Mouse (Mus musculus) G1E (cell line): ENCODE data around the gene Tnfrsf18. TPM values are rescaled to one million over a fixed set of nuclear protein-coding genes. Genes with fewer than 3 reads are reported as not detected.

Experiments
- ATAC-seq: 2 replicates; pipeline ENCODE4 v1.8.0; 2016; ENCODE audit warnings: mild to moderate bottlenecking; ENCODE audit not compliant: insufficient number of reproducible peaks, poor library complexity, low FRiP score, severe bottlenecking; ENCODE audit errors: extremely low read depth
- DNase-seq: peaks from one replicate; pipeline ENCODE4 v3.0.0; 2012; ENCODE audit warnings: low spot score
- H3K27me3 ChIP-seq: 2 replicates; pipeline ENCODE4 v1.6.1; 2012; ENCODE audit warnings: mild to moderate bottlenecking, low read length, inconsistent platforms; ENCODE audit not compliant: insufficient read depth
- H3K36me3 ChIP-seq: replicated peaks from 2 replicates; pipeline ENCODE3; 2012; ENCODE audit warnings: mild to moderate bottlenecking, inconsistent platforms
- H3K4me1 ChIP-seq: 2 replicates; pipeline ENCODE4 v1.6.1; 2012; ENCODE audit warnings: low read depth, low read length, inconsistent platforms, mixed read lengths; ENCODE audit not compliant: insufficient read depth
- H3K4me3 ChIP-seq: 2 replicates; pipeline ENCODE4 v1.5.1; 2012; ENCODE audit warnings: low read depth, mild to moderate bottlenecking, inconsistent platforms, low read length, moderate library complexity, mixed read lengths
- H3K9me3 ChIP-seq: replicated peaks from 2 replicates; pipeline ENCODE4 v1.6.1; 2012; ENCODE audit warnings: inconsistent platforms
- CTCF ChIP-seq: IDR thresholded peaks from 2 replicates; pipeline ENCODE4 v1.5.1; 2012; ENCODE audit warnings: low read depth, low read length, inconsistent platforms, mixed read lengths
- GATA1 ChIP-seq: IDR thresholded peaks from 2 replicates; pipeline ENCODE4 v1.6.1; 2012; ENCODE audit warnings: borderline replicate concordance, low read length, inconsistent platforms, mixed read lengths
- GATA2 ChIP-seq: IDR thresholded peaks from 2 replicates; pipeline ENCODE4 v1.6.1; 2012; ENCODE audit warnings: low read depth, low read length, inconsistent platforms, borderline replicate concordance
- POLR2AphosphoS5 ChIP-seq: IDR thresholded peaks from 2 replicates; pipeline ENCODE4 v1.6.1; 2012; ENCODE audit warnings: low read depth, low read length, inconsistent platforms; ENCODE audit not compliant: insufficient replicate concordance
- TAL1 ChIP-seq: conservative IDR thresholded peaks from 2 replicates; pipeline ENCODE4 v1.6.1; 2012; ENCODE audit warnings: low read depth, low read length, inconsistent platforms, mixed read lengths
- polyA plus RNA-seq: library from polyadenylated mRNA; stranded (reverse); fragments of >175 nt; gene quantifications from 2 replicates; pipeline ENCODE4 v1.2.3, GENCODE M21; 2012
- total RNA-seq, 2 experiments: library from RNA; stranded (forward) in 1 of 2; stranded (reverse) in 1 of 2; fragments of 200-1000 nt in 1 of 2; fragments of >200 nt in 1 of 2; fragmentation: Nextera tagmentation in 1 of 2; gene quantifications; 2 replicates each; pipeline ENCODE4 v1.2.3; 2014 to 2017

Gene Tnfrsf18
- total and polyA plus RNA-seq, 3 experiments, result 0.22 TPM; not detected in 2

DNA sequence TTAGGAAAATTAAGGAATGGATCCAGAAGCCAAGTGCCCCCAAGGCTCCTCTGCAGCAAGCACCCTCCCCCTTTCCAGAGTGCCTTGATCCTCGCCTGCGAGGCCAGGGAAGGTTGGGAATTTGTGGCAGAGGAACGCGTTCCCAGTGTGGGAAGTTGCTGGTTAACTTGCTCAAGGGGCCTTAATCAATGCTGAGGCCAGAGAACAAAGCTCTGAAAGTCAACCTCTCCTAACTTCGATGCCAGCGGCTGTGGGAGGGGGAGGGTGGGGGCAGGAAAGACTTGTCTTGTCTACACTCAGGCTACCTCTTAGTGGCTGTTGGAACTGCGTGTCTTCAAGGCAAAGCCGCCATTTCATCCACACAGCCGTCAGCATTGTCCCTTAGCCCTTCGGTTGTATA, 31.7 kb downstream of the Tnfrsf18 start:
- Histone ChIP-seq H3K36me3 (no peaks in the 10 kb centered on the region), H3K9me3 (no peaks in the 10 kb centered on the region), H3K4me3 (no peak overlapping the region), H3K4me1 (0 out of 2 replicates have a peak, but pooled peaks cover 4% of the 10 kb centered on the region), H3K27me3 (peaks cover 23% of the 10 kb centered on the region)
- DNase-seq (no peak), ATAC-seq (no peak)
- TF ChIP-seq CTCF (no peak), GATA2 (no peak), TAL1 (no peak), GATA1 (no peak), POLR2AphosphoS5 (no peak)

DNA sequence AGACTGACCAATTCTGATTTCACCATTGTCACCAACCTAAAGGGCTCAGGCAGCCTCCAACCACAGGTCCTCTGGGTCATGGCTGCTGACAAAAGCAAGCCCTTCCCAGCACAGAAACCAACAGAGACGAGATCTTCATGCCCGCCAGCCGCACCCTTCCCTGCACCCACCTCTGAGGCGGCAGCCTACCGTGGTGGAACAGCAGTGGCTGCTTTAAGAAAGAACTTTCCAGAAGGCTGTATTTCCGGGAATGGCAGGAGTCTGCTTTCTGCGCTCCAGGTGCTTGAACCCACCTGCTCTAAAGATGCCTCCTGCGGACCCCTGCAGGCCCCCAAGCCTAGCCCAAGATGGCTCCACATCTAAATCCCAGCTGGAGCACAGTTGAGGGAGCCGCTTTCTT, 32.9 kb downstream of the Tnfrsf18 start:
- H3K9me3 ChIP-seq, result no peaks in the 10 kb centered on the region
- no peak for DNase-seq
- peaks cover 23% of the 10 kb centered on the region for H3K27me3 ChIP-seq
- no peaks in the 10 kb centered on the region for H3K36me3 ChIP-seq
- TF ChIP-seq TAL1 (no peak), CTCF (no peak)
- H3K4me3 ChIP-seq, result no peak overlapping the region
- no peak for ATAC-seq
- H3K4me1 ChIP-seq, result 0 out of 2 replicates have a peak, but pooled peaks cover 4% of the 10 kb centered on the region

DNA sequence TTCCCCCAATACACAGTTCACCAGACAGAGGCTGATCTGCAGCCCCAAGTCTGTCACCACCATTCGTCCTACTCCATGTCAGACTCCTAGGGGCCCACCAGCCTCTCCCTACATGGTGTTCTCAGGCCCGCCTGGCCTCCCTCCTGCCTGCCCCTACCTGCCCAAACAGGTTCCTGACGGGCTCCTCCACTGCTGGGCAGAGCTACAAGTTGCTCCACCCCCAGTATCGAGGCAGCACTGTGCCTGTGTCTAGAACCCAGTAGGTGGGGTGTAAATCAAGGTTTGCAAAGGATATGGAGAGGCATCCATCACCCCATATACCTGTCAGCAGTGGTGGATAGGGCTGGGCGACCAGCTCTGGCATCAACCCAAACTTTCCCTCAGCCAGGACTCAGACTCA, 33.3 kb downstream of the Tnfrsf18 start, which contains the start of gene Ttll10:
Gene Ttll10, minus strand, starts transcription at position 154 of the 400 bp plus-strand sequence.
- Histone ChIP-seq H3K27me3 (peaks cover 25% of the 10 kb centered on the region), H3K4me3 (no peak within 1 kb of the TSS), H3K4me1 (0 out of 2 replicates have a peak, but pooled peaks cover 4% of the 10 kb centered on the region), H3K9me3 (no peaks in the 10 kb centered on the region), H3K36me3 (no peaks in the 10 kb centered on the region)
- DNase-seq (no peak), ATAC-seq (no peak)
- TF ChIP-seq GATA1 (no peak), TAL1 (no peak), CTCF (no peak), POLR2AphosphoS5 (no peak)

DNA sequence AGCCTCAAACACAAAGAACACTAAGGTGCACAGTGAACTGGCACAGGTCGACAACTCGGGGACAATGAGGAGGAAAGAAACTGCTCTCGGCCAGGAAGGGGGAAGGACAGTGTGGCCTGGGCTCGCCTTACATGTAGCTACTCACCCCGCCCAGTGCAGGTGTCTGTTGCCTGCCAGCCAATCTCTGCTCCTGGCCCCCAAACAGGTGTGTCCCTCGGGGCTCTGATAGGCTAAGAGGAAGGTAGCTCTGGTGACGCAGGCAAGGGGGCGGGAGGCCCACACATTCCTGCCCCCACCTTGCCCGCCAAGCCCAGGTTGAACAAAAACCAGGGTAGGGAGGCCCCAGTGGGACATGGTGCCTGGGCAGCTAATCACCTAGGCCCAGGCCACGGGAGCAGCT, 33.7 kb downstream of the Tnfrsf18 start:
- 0 out of 2 replicates have a peak, but pooled peaks cover 4% of the 10 kb centered on the region for H3K4me1 ChIP-seq
- no peak overlapping the region for H3K4me3 ChIP-seq
- TF ChIP-seq TAL1 (no peak), GATA2 (no peak), GATA1 (no peak), POLR2AphosphoS5 (no peak), CTCF (no peak)
- H3K36me3 ChIP-seq, result no peaks in the 10 kb centered on the region
- H3K27me3 ChIP-seq, result peaks cover 25% of the 10 kb centered on the region
- ATAC-seq, result no peak
- H3K9me3 ChIP-seq, result no peaks in the 10 kb centered on the region
- DNase-seq, result no peak

DNA sequence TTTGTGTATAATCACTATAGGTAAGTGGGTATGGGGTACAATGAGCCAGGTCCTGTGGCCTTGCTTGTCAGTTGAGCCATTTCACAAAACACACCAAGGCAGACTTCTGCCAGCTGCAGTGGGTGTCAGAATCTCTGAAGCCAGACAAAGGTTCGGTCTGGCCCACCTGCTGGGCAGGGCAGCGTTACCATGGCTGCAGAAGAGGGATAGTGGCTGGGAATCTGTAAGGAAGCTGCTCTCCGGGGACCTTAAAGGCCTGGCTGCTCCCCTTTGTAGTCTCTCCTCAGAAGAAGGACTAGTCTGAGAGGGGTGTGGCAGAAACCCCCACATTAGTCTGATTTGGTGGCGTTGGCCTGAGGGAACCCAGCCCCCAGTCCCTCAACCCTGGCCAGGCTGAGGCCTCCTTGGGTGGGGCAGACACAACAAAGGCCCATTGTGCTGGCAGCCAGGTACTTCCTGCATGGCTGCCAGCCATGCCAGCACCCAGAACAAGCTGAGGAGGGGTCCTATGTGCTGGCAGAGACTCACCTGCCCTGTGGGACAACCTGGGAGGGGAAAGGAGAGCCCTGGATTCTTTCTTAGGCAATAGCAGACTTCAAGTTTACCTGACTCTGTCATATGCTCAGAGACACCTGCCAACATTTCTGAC, 38.0 kb downstream of the Tnfrsf18 start:
- Histone ChIP-seq H3K4me1 (0 out of 2 replicates have a peak, but pooled peaks cover 4% of the 10 kb centered on the region), H3K4me3 (no peak overlapping the region)
- no peak for ATAC-seq

DNA sequence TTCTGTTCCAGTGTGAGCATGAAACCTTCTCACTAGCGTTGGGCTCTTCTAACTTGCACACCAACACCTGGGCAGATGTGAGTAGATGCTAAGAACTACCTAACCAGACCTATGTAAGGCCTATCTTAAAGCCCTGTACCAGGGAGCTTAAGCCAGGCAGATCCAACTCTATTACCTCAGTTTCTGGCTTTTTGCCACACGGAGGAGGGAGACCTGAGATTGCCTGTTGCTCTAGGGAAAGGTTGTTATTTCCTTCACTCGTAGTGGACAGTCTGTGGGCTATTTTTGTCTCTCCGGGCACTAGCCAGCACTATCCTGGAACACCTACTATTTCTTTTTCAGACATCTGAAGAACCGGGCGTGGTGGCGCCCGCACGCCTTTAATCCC, 38.5 kb downstream of the Tnfrsf18 start:
- no peaks in the 10 kb centered on the region for H3K9me3 ChIP-seq
- no peak for TF ChIP-seq GATA2
- TF ChIP-seq TAL1, result no peak
- no peak for TF ChIP-seq POLR2AphosphoS5
- no peak for TF ChIP-seq CTCF
- TF ChIP-seq GATA1, result no peak
- DNase-seq (no peak), ATAC-seq (no peak)
- peaks cover 9% of the 10 kb centered on the region for H3K27me3 ChIP-seq
- no peak overlapping the region for H3K4me3 ChIP-seq
- H3K4me1 ChIP-seq, result 0 out of 2 replicates have a peak, but pooled peaks cover 3% of the 10 kb centered on the region
- no peaks in the 10 kb centered on the region for H3K36me3 ChIP-seq

More for the DNA sequence above, 38.0 kb downstream of the Tnfrsf18 start:
- Histone ChIP-seq H3K27me3 (peaks cover 14% of the 10 kb centered on the region), H3K36me3 (no peaks in the 10 kb centered on the region), H3K9me3 (no peaks in the 10 kb centered on the region)
- no peak for DNase-seq
- no peak for TF ChIP-seq POLR2AphosphoS5
- TF ChIP-seq GATA2, result no peak
- TF ChIP-seq GATA1, result no peak
- TF ChIP-seq TAL1, result no peak
- TF ChIP-seq CTCF, result no peak
